Mouse (Mus musculus): Measurements from ENCODE around the gene Camkmt.

DNA sequence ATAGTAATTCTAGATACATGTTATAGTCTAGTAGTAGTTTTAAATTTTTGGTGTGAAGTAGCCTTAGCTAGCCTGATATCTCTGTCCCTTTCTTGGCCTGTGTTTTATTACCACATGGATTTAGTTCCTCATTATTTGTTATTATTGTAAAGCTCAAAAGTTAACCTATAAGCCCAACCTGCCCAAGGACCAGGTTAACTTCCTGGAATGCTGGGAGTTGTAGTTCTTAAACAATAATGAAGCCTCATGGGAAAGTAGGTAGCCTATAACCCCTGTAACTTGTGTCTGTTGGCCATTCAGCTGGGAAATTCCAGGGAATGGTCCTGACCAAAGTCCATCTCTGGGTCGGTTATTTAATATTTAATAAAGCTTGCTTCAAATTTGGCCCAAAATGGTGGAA, 58.0 kb downstream of the Camkmt start:
- TF ChIP-seq ZC3H11A (IDR thresholded peaks at IDR 0.05; ENCODE audit: borderline replicate concordance, low read depth, low read length) = no peak
- no peak for TF ChIP-seq MAFK (IDR thresholded peaks at IDR 0.05; ENCODE audit: insufficient read depth, low read depth, low read length)
- no peak for TF ChIP-seq CHD2 (IDR thresholded peaks at IDR 0.05; ENCODE audit: low read depth, low read length)
- peak; percentile 76 for TF ChIP-seq HCFC1 (IDR thresholded peaks at IDR 0.05; ENCODE audit: borderline replicate concordance, insufficient read depth, low read length)

All from ES-E14 (cell line).